Mouse (Mus musculus) cerebellum, adult 2 months (tissue): Measurements from ENCODE around the gene Atcay. TPM values are rescaled to one million over a fixed set of nuclear protein-coding genes. Genes with fewer than 3 reads are reported as not detected.

ENCODE experiments used
- DNase-seq, 2 experiments: peaks; one replicate each; pipeline ENCODE4 v3.0.0; 2021
- H3K27ac ChIP-seq: fragments of 200-500 bp; 2 replicates; pipeline ENCODE4 v1.5.1; 2012; ENCODE audit warnings: low read length, control low read depth, inconsistent platforms; ENCODE audit not compliant: insufficient read depth
- H3K27me3 ChIP-seq: fragments of 200-500 bp; 2 replicates; pipeline ENCODE4 v1.6.1; 2012; ENCODE audit warnings: inconsistent platforms, mild to moderate bottlenecking, low read length, moderate library complexity; ENCODE audit not compliant: control insufficient read depth, insufficient read depth
- H3K4me1 ChIP-seq: fragments of 200-500 bp; 2 replicates; pipeline ENCODE4 v1.6.1; 2011; ENCODE audit warnings: low read length; ENCODE audit not compliant: control insufficient read depth, insufficient read depth
- H3K4me3 ChIP-seq: fragments of 200-500 bp; replicated peaks from 2 replicates; pipeline ENCODE3; 2011; ENCODE audit warnings: mild to moderate bottlenecking, low read depth, low read length, control low read depth; ENCODE audit not compliant: insufficient read depth
- CTCF ChIP-seq: fragments of 200-500 bp; IDR thresholded peaks from 2 replicates; pipeline ENCODE4 v1.5.1; 2011; ENCODE audit warnings: low read depth, mild to moderate bottlenecking, control low read depth, low read length, moderate library complexity, borderline replicate concordance; ENCODE audit not compliant: insufficient read depth
- POLR2A ChIP-seq: fragments of 200-500 bp; IDR thresholded peaks from 2 replicates; pipeline ENCODE4 v1.6.1; 2011; ENCODE audit warnings: low read length, control low read depth, borderline replicate concordance; ENCODE audit not compliant: insufficient read depth
- WGBS: fragments of 180-500 bp; shearing (Covaris S2); methylation state at CpG from one replicate; pipeline ENCODE4 v1.1.7; 2018; 5-methylcytosine and 5-hydroxymethylcytosine counted together
- polyA plus RNA-seq: library from polyadenylated mRNA; depleted of rRNA; stranded (reverse); fragments of >200 nt; gene quantifications from 2 replicates; pipeline ENCODE4 v1.2.3, GENCODE M21; 2012; rRNA removed

Gene Atcay
- polyA plus RNA-seq = 115 and 122 TPM in 2 replicates

- H3K4me1 ChIP-seq = peaks cover 18% of the 10 kb centered on the region; the same call in 1 of the 2 replicates
Measured at GRCm38 (mm10) chr10:81230438-81231332, at the start of gene Atcay. Gene Atcay (minus strand): TSS chr10:81230833.

GRCm38 (mm10) chr10:81279496-81279895 lies 48.9 kb upstream of the Atcay start:
- no peaks in the 10 kb centered on the region; the same call in 1 of the 2 replicates for H3K4me1 ChIP-seq
- 49% methylated on average over 10 of the region's 10 CpGs for WGBS
- H3K27ac ChIP-seq = no peak overlapping the region
- H3K27me3 ChIP-seq = no peaks in the 10 kb centered on the region
- TF ChIP-seq CTCF (no peak), POLR2A (no peak)
- H3K4me3 ChIP-seq = no peak overlapping the region
- DNase-seq = no peak

More at GRCm38 (mm10) chr10:81230438-81231332, at the start of gene Atcay:
- TF ChIP-seq POLR2A = peak; percentile 95
- peak; percentile 62; the same call in 1 of the 2 replicates for TF ChIP-seq CTCF
- 1% methylated on average over 27 of the region's 27 CpGs for WGBS
- peak; percentile 88 to 90 for DNase-seq
- Histone ChIP-seq H3K27me3 (no peaks in the 10 kb centered on the region), H3K4me3 (peak within 1 kb of the TSS; percentile 79), H3K27ac (peak within 1 kb of the TSS; percentile 92)

- H3K4me3 ChIP-seq = no peak overlapping the region
- H3K27me3 ChIP-seq = no peaks in the 10 kb centered on the region
- no peaks in the 10 kb centered on the region; the same call in 1 of the 2 replicates for H3K4me1 ChIP-seq
- no peak for TF ChIP-seq CTCF
- no peak for TF ChIP-seq POLR2A
- WGBS = 30% methylated on average over 22 of the region's 22 CpGs
- no peak overlapping the region for H3K27ac ChIP-seq
- DNase-seq = no peak
Measured at GRCm38 (mm10) chr10:81277676-81278075, 47.0 kb upstream of the Atcay start.

GRCm38 (mm10) chr10:81273842-81274241 lies 43.2 kb upstream of the Atcay start:
- no peak overlapping the region for H3K27ac ChIP-seq
- H3K4me1 ChIP-seq = peaks cover 4% of the 10 kb centered on the region
- WGBS = 92% methylated on average over 19 of the region's 19 CpGs
- no peak for DNase-seq
- H3K27me3 ChIP-seq = no peaks in the 10 kb centered on the region
- TF ChIP-seq POLR2A (no peak), CTCF (no peak)
- no peak overlapping the region for H3K4me3 ChIP-seq

- no peak for DNase-seq
- TF ChIP-seq POLR2A = no peak
- TF ChIP-seq CTCF = no peak
- no peaks in the 10 kb centered on the region for H3K27me3 ChIP-seq
- WGBS = 81% methylated on average over 21 of the region's 21 CpGs
- H3K4me3 ChIP-seq = no peak overlapping the region
- H3K4me1 ChIP-seq = peaks cover 4% of the 10 kb centered on the region
- no peak overlapping the region for H3K27ac ChIP-seq
Measured at GRCm38 (mm10) chr10:81272356-81272755, 41.7 kb upstream of the Atcay start.

- TF ChIP-seq CTCF (no peak), POLR2A (no peak)
- Histone ChIP-seq H3K27ac (peak overlapping the region; percentile 53; the same call in 1 of the 2 replicates), H3K27me3 (no peaks in the 10 kb centered on the region), H3K4me1 (peaks cover 7% of the 10 kb centered on the region), H3K4me3 (peak overlapping the region; percentile 83)
- 56% methylated on average over 16 of the region's 16 CpGs for WGBS
- DNase-seq = no peak
Measured at GRCm38 (mm10) chr10:81268643-81269412, 38.2 kb upstream of the Atcay start.

DNA sequence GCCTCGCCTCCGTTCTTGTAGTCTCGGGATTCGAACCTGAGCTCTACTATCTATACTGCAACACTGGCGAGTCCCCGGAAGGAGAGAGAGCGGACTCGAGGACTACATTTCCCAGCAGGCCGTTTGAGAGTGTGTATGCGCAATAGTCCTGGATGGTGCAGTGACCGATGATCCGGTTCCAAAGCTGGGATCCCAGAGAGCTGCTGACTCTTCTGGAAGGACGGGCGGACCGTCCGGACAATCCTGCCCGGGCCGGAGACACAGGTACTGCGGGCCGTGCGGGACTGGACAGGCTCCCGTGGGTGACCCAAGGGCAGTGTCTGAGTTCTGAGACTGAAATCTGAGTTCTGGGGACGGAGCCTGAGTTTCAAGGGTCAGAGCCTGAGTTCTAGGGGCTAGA lies 37.4 kb upstream of the Atcay start:
- WGBS = 1% methylated on average over 23 of the region's 23 CpGs
- TF ChIP-seq POLR2A (peak; percentile 82), CTCF (no peak)
- peaks cover 7% of the 10 kb centered on the region for H3K4me1 ChIP-seq
- no peaks in the 10 kb centered on the region for H3K27me3 ChIP-seq
- peak overlapping the region; percentile 83 for H3K4me3 ChIP-seq
- H3K27ac ChIP-seq = peak overlapping the region; percentile 53
- DNase-seq = peak; percentile 86 to 92
